Mouse (Mus musculus): ENCODE measurements at regions not wholly inside any gene's neighbourhood (a gene's known extent, or its start where the extent isn't known, plus 50 kb on each side); places are given as distances from the start of the nearest gene placed in this dataset.

- no peak for TF ChIP-seq CTCF (IDR thresholded peaks at IDR 0.05; ENCODE audit: low read depth)
- no peak for TF ChIP-seq EP300 (IDR thresholded peaks at IDR 0.05; ENCODE audit: low read depth)
These were observed 683.2 kb upstream of the Negr1 start for GRCm38 (mm10) chr3:155878401-155878800.

All from liver, postnatal 0 days (tissue).